Mouse (Mus musculus) kidney, embryonic 15.5 days (tissue): ENCODE results near the gene Mrtfa. TPM values are rescaled to one million over a fixed set of nuclear protein-coding genes. Genes with fewer than 3 reads are reported as not detected.
"Not testable (repeated sequence)": the region's sequence is repeated elsewhere in the genome, so short reads cannot be mapped to it uniquely, and the experiment has no call there.

Source experiments
- ATAC-seq: fragments of 200-750 bp; cut with Nextera tagmentation; replicated peaks from 2 replicates; pipeline ENCODE4 v1.8.0; 2017; ENCODE audit warnings: moderate TSS enrichment; ENCODE audit not compliant: low FRiP score
- H3K27ac ChIP-seq: fragments of 300-500 bp; sonication (generic); 2 replicates; pipeline ENCODE4 v1.5.1; 2015; ENCODE audit warnings: mild to moderate bottlenecking, inconsistent platforms
- H3K27me3 ChIP-seq: fragments of 300-500 bp; sonication (generic); 2 replicates; pipeline ENCODE4 v1.6.1; 2015; ENCODE audit warnings: inconsistent platforms
- H3K36me3 ChIP-seq: fragments of 300-500 bp; sonication (generic); 2 replicates; pipeline ENCODE4 v1.6.1; 2015; ENCODE audit warnings: inconsistent platforms
- H3K4me1 ChIP-seq: fragments of 300-500 bp; sonication (generic); 2 replicates; pipeline ENCODE4 v1.6.1; 2015; ENCODE audit warnings: inconsistent platforms
- H3K4me2 ChIP-seq: fragments of 300-500 bp; sonication (generic); 2 replicates; pipeline ENCODE4 v1.6.1; 2015; ENCODE audit warnings: moderate library complexity, mild to moderate bottlenecking, inconsistent platforms
- H3K4me3 ChIP-seq: fragments of 300-500 bp; sonication (generic); replicated peaks from 2 replicates; pipeline ENCODE4 v1.5.1; 2015; ENCODE audit warnings: mild to moderate bottlenecking, inconsistent platforms
- H3K9ac ChIP-seq: fragments of 300-500 bp; sonication (generic); 2 replicates; pipeline ENCODE4 v1.6.1; 2015; ENCODE audit warnings: mild to moderate bottlenecking, inconsistent platforms
- H3K9me3 ChIP-seq: fragments of 300-500 bp; sonication (generic); replicated peaks from 2 replicates; pipeline ENCODE4 v1.6.1; 2016; ENCODE audit warnings: inconsistent platforms
- WGBS: fragments of 180-500 bp; shearing (Covaris S2); methylation state at CpG from one replicate; pipeline ENCODE4 v1.1.7; 2015; ENCODE audit warnings: mixed read lengths; 5-methylcytosine and 5-hydroxymethylcytosine counted together
- polyA plus RNA-seq: library from polyadenylated mRNA; unstranded; fragments of >200 nt; fragmentation: Nextera tagmentation; extraction: Ambion mirVana; gene quantifications from 2 replicates; pipeline ENCODE4 v1.2.1, GENCODE M21; 2015

Gene Mrtfa
- polyA plus RNA-seq, 1 experiment from 2014 or later, result 27.0 TPM

- no peak overlapping the region for H3K27ac ChIP-seq
- WGBS, result 90% methylated on average over 10 of the region's 10 CpGs
- no peaks in the 10 kb centered on the region for H3K9me3 ChIP-seq
- no peak overlapping the region for H3K9ac ChIP-seq
- no peaks in the 10 kb centered on the region for H3K36me3 ChIP-seq
- no peak overlapping the region for H3K4me3 ChIP-seq
- ATAC-seq, result no peak
- no peaks in the 10 kb centered on the region for H3K4me1 ChIP-seq
- 0 out of 2 replicates have a peak, but pooled peaks cover 3% of the 10 kb centered on the region for H3K27me3 ChIP-seq
- no peak overlapping the region for H3K4me2 ChIP-seq
Observed at GRCm38 (mm10) chr15:81225016-81225415, 34.5 kb upstream of the Mrtfa start.

- Histone ChIP-seq H3K4me3 (no peak overlapping the region), H3K4me2 (no peak overlapping the region), H3K4me1 (no peaks in the 10 kb centered on the region), H3K27ac (no peak overlapping the region), H3K9me3 (no peaks in the 10 kb centered on the region), H3K9ac (no peak overlapping the region), H3K36me3 (no peaks in the 10 kb centered on the region), H3K27me3 (0 out of 2 replicates have a peak, but pooled peaks cover 3% of the 10 kb centered on the region)
- WGBS, result 49% methylated on average over 6 of the region's 6 CpGs
- ATAC-seq, result no peak
Observed at GRCm38 (mm10) chr15:81221446-81221845, 30.9 kb upstream of the Mrtfa start.

- ATAC-seq, H3K9ac ChIP-seq, H3K36me3 ChIP-seq, H3K27me3 ChIP-seq, H3K9me3 ChIP-seq, H3K27ac ChIP-seq, H3K4me1 ChIP-seq, H3K4me3 ChIP-seq, H3K4me2 ChIP-seq: not testable (repeated sequence)
- WGBS, result 76% methylated on average over 8 of the region's 8 CpGs
Observed at GRCm38 (mm10) chr15:81220051-81220450, 29.5 kb upstream of the Mrtfa start.

GRCm38 (mm10) chr15:81219054-81219453, 28.5 kb upstream of the Mrtfa start:
- Histone ChIP-seq H3K4me1 (no peaks in the 10 kb centered on the region), H3K27ac (no peak overlapping the region), H3K36me3 (no peaks in the 10 kb centered on the region), H3K9me3 (no peaks in the 10 kb centered on the region), H3K27me3 (0 out of 2 replicates have a peak, but pooled peaks cover 3% of the 10 kb centered on the region), H3K4me3 (no peak overlapping the region), H3K9ac (no peak overlapping the region), H3K4me2 (no peak overlapping the region)
- ATAC-seq, result no peak
- 63% methylated on average over 6 of the region's 6 CpGs for WGBS

GRCm38 (mm10) chr15:81216906-81217653, 26.5 kb upstream of the Mrtfa start:
- H3K36me3 ChIP-seq, result no peaks in the 10 kb centered on the region
- H3K27me3 ChIP-seq, result 0 out of 2 replicates have a peak, but pooled peaks cover under 1% of the 10 kb centered on the region
- H3K9me3 ChIP-seq, result no peaks in the 10 kb centered on the region
- H3K4me1 ChIP-seq, result peaks cover 15% of the 10 kb centered on the region
- no peak overlapping the region for H3K9ac ChIP-seq
- no peak for ATAC-seq
- H3K4me3 ChIP-seq, result no peak overlapping the region
- no peak overlapping the region for H3K27ac ChIP-seq
- no peak overlapping the region for H3K4me2 ChIP-seq
- 73% methylated on average over 19 of the region's 19 CpGs for WGBS

GRCm38 (mm10) chr15:81212976-81213375, 22.4 kb upstream of the Mrtfa start:
- Histone ChIP-seq H3K4me3 (no peak overlapping the region), H3K4me1 (peaks cover 15% of the 10 kb centered on the region), H3K9me3 (no peaks in the 10 kb centered on the region), H3K27ac (no peak overlapping the region), H3K27me3 (no peaks in the 10 kb centered on the region), H3K4me2 (peak overlapping the region; percentile 47), H3K36me3 (no peaks in the 10 kb centered on the region), H3K9ac (no peak overlapping the region)
- ATAC-seq, result peak; percentile 52; the same call in 1 of the 2 replicates
- 25% methylated on average over 15 of the region's 15 CpGs for WGBS

- H3K4me3 ChIP-seq, result no peak overlapping the region
- H3K4me1 ChIP-seq, result peaks cover 15% of the 10 kb centered on the region
- no peaks in the 10 kb centered on the region for H3K36me3 ChIP-seq
- no peaks in the 10 kb centered on the region for H3K27me3 ChIP-seq
- H3K9me3 ChIP-seq, result no peaks in the 10 kb centered on the region
- H3K27ac ChIP-seq, result no peak overlapping the region
- no peak for ATAC-seq
- H3K9ac ChIP-seq, result no peak overlapping the region
- WGBS, result 76% methylated on average over 5 of the region's 5 CpGs
- H3K4me2 ChIP-seq, result no peak overlapping the region
Observed at GRCm38 (mm10) chr15:81210496-81210895, 19.9 kb upstream of the Mrtfa start.

- Histone ChIP-seq H3K4me3 (no peak overlapping the region), H3K4me2 (no peak overlapping the region), H3K4me1 (no peaks in the 10 kb centered on the region), H3K9me3 (peaks cover 3% of the 10 kb centered on the region; the same call in 1 of the 2 replicates), H3K27me3 (no peaks in the 10 kb centered on the region), H3K27ac (no peak overlapping the region), H3K36me3 (no peaks in the 10 kb centered on the region), H3K9ac (no peak overlapping the region)
- 96% methylated on average over 5 of the region's 5 CpGs for WGBS
- no peak for ATAC-seq
Observed at GRCm38 (mm10) chr15:81202462-81202861, 11.9 kb upstream of the Mrtfa start.

- H3K9ac ChIP-seq, result no peak overlapping the region
- H3K4me1 ChIP-seq, result no peaks in the 10 kb centered on the region
- no peaks in the 10 kb centered on the region for H3K36me3 ChIP-seq
- no peak overlapping the region for H3K4me2 ChIP-seq
- no peak overlapping the region for H3K27ac ChIP-seq
- no peak for ATAC-seq
- peaks cover 3% of the 10 kb centered on the region; the same call in 1 of the 2 replicates for H3K9me3 ChIP-seq
- H3K27me3 ChIP-seq, result no peaks in the 10 kb centered on the region
- H3K4me3 ChIP-seq, result no peak overlapping the region
- 15% methylated on average over 4 of the region's 4 CpGs for WGBS
Observed at GRCm38 (mm10) chr15:81199372-81199959, 8.9 kb upstream of the Mrtfa start.

GRCm38 (mm10) chr15:81198447-81198846, 7.9 kb upstream of the Mrtfa start:
- H3K27ac ChIP-seq, result no peak overlapping the region
- H3K4me2 ChIP-seq, result no peak overlapping the region
- H3K27me3 ChIP-seq, result no peaks in the 10 kb centered on the region
- 91% methylated on average over 5 of the region's 5 CpGs for WGBS
- ATAC-seq, result no peak
- H3K9me3 ChIP-seq, result peaks cover 3% of the 10 kb centered on the region; the same call in 1 of the 2 replicates
- no peaks in the 10 kb centered on the region for H3K36me3 ChIP-seq
- H3K4me1 ChIP-seq, result no peaks in the 10 kb centered on the region
- no peak overlapping the region for H3K9ac ChIP-seq
- no peak overlapping the region for H3K4me3 ChIP-seq

- H3K4me3 ChIP-seq, result no peak overlapping the region
- H3K36me3 ChIP-seq, result no peaks in the 10 kb centered on the region
- no peaks in the 10 kb centered on the region for H3K4me1 ChIP-seq
- no peaks in the 10 kb centered on the region for H3K27me3 ChIP-seq
- H3K9me3 ChIP-seq, result peaks cover 3% of the 10 kb centered on the region; the same call in 1 of the 2 replicates
- ATAC-seq, result no peak
- no peak overlapping the region for H3K4me2 ChIP-seq
- no peak overlapping the region for H3K27ac ChIP-seq
- WGBS, result 90% methylated on average over 10 of the region's 10 CpGs
- H3K9ac ChIP-seq, result no peak overlapping the region
Observed at GRCm38 (mm10) chr15:81197197-81197596, 6.6 kb upstream of the Mrtfa start.

GRCm38 (mm10) chr15:81195447-81195846, 4.9 kb upstream of the Mrtfa start:
- Histone ChIP-seq H3K36me3 (no peaks in the 10 kb centered on the region), H3K9me3 (peaks cover 3% of the 10 kb centered on the region; the same call in 1 of the 2 replicates), H3K4me2 (no peak overlapping the region), H3K27ac (no peak overlapping the region), H3K9ac (no peak overlapping the region), H3K4me1 (peaks cover 11% of the 10 kb centered on the region), H3K27me3 (no peaks in the 10 kb centered on the region), H3K4me3 (no peak overlapping the region)
- 61% methylated on average over 4 of the region's 4 CpGs for WGBS
- no peak for ATAC-seq
